Mouse (Mus musculus) forebrain, embryonic 13.5 days (tissue): Measurements from ENCODE around the gene Rgl2. TPM values are rescaled to one million over a fixed set of nuclear protein-coding genes. Genes with fewer than 3 reads are reported as not detected.

Source experiments
- ATAC-seq: fragments of 200-750 bp; cut with Nextera tagmentation; 2 replicates; pipeline ENCODE4 v1.8.0; 2017
- H3K27ac ChIP-seq: fragments of 300-500 bp; sonication (generic); 2 replicates; pipeline ENCODE4 v1.5.1; 2015; ENCODE audit warnings: inconsistent platforms, mild to moderate bottlenecking, moderate library complexity
- H3K27me3 ChIP-seq: fragments of 300-500 bp; sonication (generic); 2 replicates; pipeline ENCODE4 v1.6.1; 2015; ENCODE audit warnings: mild to moderate bottlenecking, inconsistent platforms
- H3K36me3 ChIP-seq: fragments of 300-500 bp; sonication (generic); 2 replicates; pipeline ENCODE4 v1.6.1; 2015; ENCODE audit warnings: mild to moderate bottlenecking, inconsistent platforms; ENCODE audit not compliant: poor library complexity, severe bottlenecking
- H3K4me1 ChIP-seq: fragments of 300-500 bp; sonication (generic); 2 replicates; pipeline ENCODE4 v1.6.1; 2015; ENCODE audit warnings: inconsistent platforms
- H3K4me2 ChIP-seq: fragments of 300-500 bp; sonication (generic); 2 replicates; pipeline ENCODE4 v1.6.1; 2015; ENCODE audit warnings: inconsistent platforms, mild to moderate bottlenecking, moderate library complexity
- H3K4me3 ChIP-seq: fragments of 300-500 bp; sonication (generic); 2 replicates; pipeline ENCODE4 v1.5.1; 2015; ENCODE audit warnings: mild to moderate bottlenecking, inconsistent platforms
- H3K9ac ChIP-seq: fragments of 300-500 bp; sonication (generic); 2 replicates; pipeline ENCODE4 v1.6.1; 2015; ENCODE audit warnings: mild to moderate bottlenecking, inconsistent platforms
- H3K9me3 ChIP-seq: fragments of 300-500 bp; sonication (generic); replicated peaks from 2 replicates; pipeline ENCODE4 v1.6.1; 2016; ENCODE audit warnings: inconsistent platforms
- WGBS: fragments of 180-500 bp; shearing (Covaris S2); methylation state at CpG from one replicate; pipeline ENCODE4 v1.1.7; 2015; 5-methylcytosine and 5-hydroxymethylcytosine counted together
- polyA plus RNA-seq: library from polyadenylated mRNA; unstranded; fragments of >200 nt; fragmentation: Nextera tagmentation; extraction: Ambion mirVana; gene quantifications from 2 replicates; pipeline ENCODE4 v1.2.1, GENCODE M21; 2015

The Rgl2 gene
- polyA plus RNA-seq, 1 experiment from 2014 or later: 39.3 TPM

GRCm38 (mm10) chr17:33918293-33919203 lies 10.8 kb upstream of the Rgl2 start:
- Histone ChIP-seq H3K4me1 (peaks cover 57% of the 10 kb centered on the region), H3K9me3 (no peaks in the 10 kb centered on the region), H3K27me3 (no peaks in the 10 kb centered on the region), H3K4me2 (peak overlapping the region; percentile 83), H3K9ac (peak overlapping the region; percentile 72; the same call in 1 of the 2 replicates), H3K4me3 (peak overlapping the region; percentile 49), H3K27ac (no peak overlapping the region), H3K36me3 (peaks cover 28% of the 10 kb centered on the region)
- ATAC-seq: no peak
- 62% methylated on average over 36 of the region's 37 CpGs for WGBS

GRCm38 (mm10) chr17:33919351-33920281 lies 9.7 kb upstream of the Rgl2 start:
- Histone ChIP-seq H3K4me3 (peak overlapping the region; percentile 49), H3K9me3 (no peaks in the 10 kb centered on the region), H3K9ac (peak overlapping the region; percentile 72), H3K4me1 (peaks cover 50% of the 10 kb centered on the region), H3K36me3 (peaks cover 18% of the 10 kb centered on the region), H3K4me2 (peak overlapping the region; percentile 83), H3K27me3 (no peaks in the 10 kb centered on the region), H3K27ac (0 out of 2 replicates have a peak overlapping the region, but pooled peaks have one; percentile 35)
- under 1% methylated on average over 52 of the region's 52 CpGs for WGBS
- ATAC-seq: no peak

- Histone ChIP-seq H3K27me3 (no peaks in the 10 kb centered on the region), H3K27ac (no peak overlapping the region), H3K4me3 (peak overlapping the region; percentile 49), H3K4me2 (peak overlapping the region; percentile 83), H3K9ac (peak overlapping the region; percentile 72), H3K36me3 (peaks cover 13% of the 10 kb centered on the region), H3K9me3 (no peaks in the 10 kb centered on the region), H3K4me1 (peaks cover 41% of the 10 kb centered on the region)
- peak; percentile 23; the same call in 1 of the 2 replicates for ATAC-seq
- under 1% methylated on average over 36 of the region's 36 CpGs for WGBS
Measured at GRCm38 (mm10) chr17:33920282-33921097, 8.9 kb upstream of the Rgl2 start.

- no peak for ATAC-seq
- Histone ChIP-seq H3K27ac (no peak overlapping the region), H3K4me3 (no peak overlapping the region), H3K27me3 (no peaks in the 10 kb centered on the region), H3K36me3 (peaks cover 20% of the 10 kb centered on the region), H3K9me3 (no peaks in the 10 kb centered on the region), H3K4me1 (peaks cover 40% of the 10 kb centered on the region), H3K9ac (no peak overlapping the region), H3K4me2 (no peak overlapping the region)
- 90% methylated on average over 7 of the region's 7 CpGs for WGBS
Measured at GRCm38 (mm10) chr17:33921361-33921760, 8.0 kb upstream of the Rgl2 start.

- H3K4me1 ChIP-seq: peaks cover 28% of the 10 kb centered on the region
- no peak for ATAC-seq
- no peak overlapping the region for H3K4me2 ChIP-seq
- no peaks in the 10 kb centered on the region for H3K9me3 ChIP-seq
- WGBS: 88% methylated on average over 10 of the region's 10 CpGs
- no peak overlapping the region for H3K4me3 ChIP-seq
- H3K27ac ChIP-seq: no peak overlapping the region
- no peak overlapping the region for H3K9ac ChIP-seq
- H3K27me3 ChIP-seq: no peaks in the 10 kb centered on the region
- peaks cover 13% of the 10 kb centered on the region; the same call in 1 of the 2 replicates for H3K36me3 ChIP-seq
Measured at GRCm38 (mm10) chr17:33924577-33925283, 4.6 kb upstream of the Rgl2 start.

GRCm38 (mm10) chr17:33925406-33926116 lies 3.8 kb upstream of the Rgl2 start:
- Histone ChIP-seq H3K9me3 (no peaks in the 10 kb centered on the region), H3K36me3 (peaks cover 13% of the 10 kb centered on the region; the same call in 1 of the 2 replicates), H3K27ac (no peak overlapping the region), H3K4me2 (no peak overlapping the region), H3K4me1 (peaks cover 25% of the 10 kb centered on the region), H3K4me3 (no peak overlapping the region), H3K9ac (no peak overlapping the region), H3K27me3 (no peaks in the 10 kb centered on the region)
- no peak for ATAC-seq
- 81% methylated on average over 21 of the region's 21 CpGs for WGBS

GRCm38 (mm10) chr17:33926207-33926932 lies 3.0 kb upstream of the Rgl2 start:
- H3K27ac ChIP-seq: no peak overlapping the region
- no peak overlapping the region for H3K9ac ChIP-seq
- H3K9me3 ChIP-seq: no peaks in the 10 kb centered on the region
- no peak overlapping the region for H3K4me3 ChIP-seq
- WGBS: 71% methylated on average over 17 of the region's 17 CpGs
- peaks cover 13% of the 10 kb centered on the region; the same call in 1 of the 2 replicates for H3K36me3 ChIP-seq
- 0 out of 2 replicates have a peak, but pooled peaks cover under 1% of the 10 kb centered on the region for H3K27me3 ChIP-seq
- H3K4me1 ChIP-seq: peaks cover 27% of the 10 kb centered on the region
- no peak overlapping the region for H3K4me2 ChIP-seq
- no peak for ATAC-seq

- no peak overlapping the region for H3K27ac ChIP-seq
- WGBS: 65% methylated on average over 21 of the region's 21 CpGs
Measured at GRCm38 (mm10) chr17:33928251-33928947, 944 bp upstream of the Rgl2 start.

GRCm38 (mm10) chr17:33930280-33931158 lies 1.2 kb downstream of the Rgl2 start:
- Histone ChIP-seq H3K9ac (peak overlapping the region; percentile 94), H3K4me3 (peak overlapping the region; percentile 87), H3K9me3 (no peaks in the 10 kb centered on the region), H3K4me1 (peaks cover 29% of the 10 kb centered on the region), H3K36me3 (peaks cover 49% of the 10 kb centered on the region), H3K27me3 (0 out of 2 replicates have a peak, but pooled peaks cover 2% of the 10 kb centered on the region), H3K27ac (peak overlapping the region; percentile 95), H3K4me2 (peak overlapping the region; percentile 99)
- under 1% methylated on average over 30 of the region's 45 CpGs for WGBS
- ATAC-seq: no peak

More at GRCm38 (mm10) chr17:33928251-33928947, 944 bp upstream of the Rgl2 start:
- H3K4me3 ChIP-seq: peak overlapping the region; percentile 87
- no peaks in the 10 kb centered on the region for H3K9me3 ChIP-seq
- no peak for ATAC-seq
- 0 out of 2 replicates have a peak, but pooled peaks cover 2% of the 10 kb centered on the region for H3K27me3 ChIP-seq
- H3K9ac ChIP-seq: peak overlapping the region; percentile 94
- H3K4me1 ChIP-seq: peaks cover 29% of the 10 kb centered on the region
- peak overlapping the region; percentile 99 for H3K4me2 ChIP-seq
- H3K36me3 ChIP-seq: peaks cover 29% of the 10 kb centered on the region
